Mouse (Mus musculus) erythroblast, embryonic 14.5 days (primary cell): ENCODE measurements at regions not wholly inside any gene's neighbourhood (a gene's known extent, or its start where the extent isn't known, plus 50 kb on each side); places are given as distances from the start of the nearest gene placed in this dataset.

Source experiments
- GATA1 ChIP-seq: IDR thresholded peaks from 2 replicates; pipeline ENCODE4 v1.6.1; 2012; ENCODE audit warnings: low read length, inconsistent platforms, mixed read lengths
- TAL1 ChIP-seq: IDR thresholded peaks from 3 replicates; pipeline ENCODE4 v1.6.1; 2012; ENCODE audit warnings: low read length, inconsistent platforms, mixed read lengths

DNA sequence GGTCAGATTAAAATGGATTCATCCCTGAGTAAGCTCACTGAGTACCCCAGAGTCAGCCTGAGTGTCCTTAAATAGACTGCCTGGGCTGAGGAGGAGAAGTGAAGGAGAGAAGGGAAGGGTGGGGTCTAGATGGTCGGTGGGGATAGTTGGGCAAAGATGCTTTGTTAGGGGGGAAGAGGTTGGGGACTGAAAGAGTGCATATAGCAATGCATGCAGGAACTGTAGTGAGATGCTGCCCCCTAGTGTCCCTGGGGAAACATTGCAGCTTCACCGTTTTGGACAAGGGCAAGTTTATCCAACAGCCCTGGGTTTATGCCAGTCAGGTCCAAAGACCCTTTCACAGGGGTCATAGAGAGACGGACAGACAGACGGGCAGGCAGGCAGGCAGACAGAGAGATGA, 71.6 kb upstream of the Tmem132d start:
- no peak for TF ChIP-seq GATA1
- no peak for TF ChIP-seq TAL1
